Mouse (Mus musculus): ENCODE measurements around the gene Fstl3.

DNA sequence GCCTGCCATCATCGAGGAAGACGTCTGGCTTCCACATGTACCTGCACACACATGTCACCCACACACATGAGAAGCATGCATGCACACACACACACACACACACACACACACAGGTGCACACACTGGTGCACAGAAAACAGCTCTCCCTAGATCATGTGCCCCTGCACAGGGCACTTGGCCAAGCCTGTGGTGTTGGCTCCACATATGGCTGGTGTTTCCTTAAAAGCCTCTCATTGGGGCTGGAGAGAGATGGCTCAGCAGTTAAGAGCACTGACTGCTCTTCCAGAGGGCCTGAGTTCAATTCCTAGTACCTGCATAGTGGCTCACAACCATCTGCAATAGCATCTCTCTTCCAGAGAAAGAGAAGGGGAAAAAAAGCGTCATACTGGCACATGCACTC lies 54.5 kb downstream of the Fstl3 start:
- no peak for TF ChIP-seq CTCF (IDR thresholded peaks at IDR 0.05; ENCODE audit: control insufficient read depth, insufficient read depth, low read length)
- TF ChIP-seq POLR2A (IDR thresholded peaks at IDR 0.05; ENCODE audit: borderline replicate concordance, control insufficient read depth, low read depth, low read length) = no peak
